In genomic region chr8:86744313-86745220, GRCm38 (mm10) we compare ENCODE assay signal across 8 mouse cellular contexts. TPM values are rescaled to one million over a fixed set of nuclear protein-coding genes. Genes with fewer than 3 reads are reported as not detected.
DNase-seq lines count a peak whose midpoint lies in the region; ATAC-seq and TF ChIP-seq lines count a peak whose summit lies in the region.

No protein-coding gene starts in this region.

- no peak for TF ChIP-seq POLR2A in ES-Bruce4 (IDR thresholded peaks at IDR 0.05; ENCODE audit: insufficient read depth, low read length)
- no peak for TF ChIP-seq POLR2A in liver, adult 2 months (IDR thresholded peaks at IDR 0.05; ENCODE audit: extremely low read depth, insufficient read depth, low read length)

- DNase-seq in heart, embryonic 10.5 days (ENCODE audit: low spot score), result no peak
- no peak for DNase-seq in heart, postnatal 4 days
- no peak for DNase-seq in forebrain, embryonic 11.5 days (ENCODE audit: low spot score)
- no peak for DNase-seq in liver, adult 2 months (ENCODE audit: extremely low read depth, low read depth, low spot score)
- no peak for DNase-seq in spleen, postnatal 14 days (ENCODE audit: low spot score in 2 of 2)
- no peak for DNase-seq in frontal cortex, postnatal 10 days (ENCODE audit: low spot score in 2 of 2)

- no peak for TF ChIP-seq EP300 in ES-Bruce4 (IDR thresholded peaks at IDR 0.05; ENCODE audit: insufficient read depth, low read depth, low read length)

- no peak for TF ChIP-seq CTCF in ES-Bruce4 (IDR thresholded peaks at IDR 0.05; ENCODE audit: low read depth, low read length)
- no peak for TF ChIP-seq CTCF in liver, adult 2 months (IDR thresholded peaks at IDR 0.05; ENCODE audit: low read depth, low read length)

- peaks cover 20% of the 10 kb centered on the region for H3K4me1 ChIP-seq in heart, embryonic 10.5 days
- H3K4me1 ChIP-seq in ES-Bruce4 (ENCODE audit: control insufficient read depth, insufficient read depth, low read length), result no peaks in the 10 kb centered on the region
- peaks cover 6% of the 10 kb centered on the region; the same call in 1 of the 2 replicates for H3K4me1 ChIP-seq in forebrain, embryonic 11.5 days (replicated peaks; ENCODE audit: control insufficient read depth, insufficient read depth, low read length)
- peaks cover 2% of the 10 kb centered on the region; the same call in 1 of the 2 replicates for H3K4me1 ChIP-seq in liver, adult 2 months (ENCODE audit: control insufficient read depth, insufficient read depth, low read length)
- peaks cover 11% of the 10 kb centered on the region for H3K4me1 ChIP-seq in stomach, embryonic 16.5 days (ENCODE audit: control insufficient read depth, insufficient read depth, low read length)

- H3K27me3 ChIP-seq in heart, embryonic 10.5 days (ENCODE audit: insufficient read depth, poor library complexity, severe bottlenecking), result no peaks in the 10 kb centered on the region
- H3K27me3 ChIP-seq in ES-Bruce4 (ENCODE audit: control insufficient read depth, insufficient read depth, low read length, poor library complexity, severe bottlenecking), result no peaks in the 10 kb centered on the region; the same call in 1 of the 2 replicates
- no peaks in the 10 kb centered on the region for H3K27me3 ChIP-seq in forebrain, embryonic 11.5 days (ENCODE audit: control insufficient read depth, insufficient read depth, low read length)
- H3K27me3 ChIP-seq in liver, adult 2 months (ENCODE audit: control insufficient read depth, insufficient read depth, low read length), result no peaks in the 10 kb centered on the region
- no peaks in the 10 kb centered on the region for H3K27me3 ChIP-seq in stomach, embryonic 16.5 days (ENCODE audit: control insufficient read depth, insufficient read depth, low read length)

- peak overlapping the region; percentile 72 for H3K4me2 ChIP-seq in forebrain, embryonic 11.5 days (ENCODE audit: low read depth, low read length, severe bottlenecking)
- peak overlapping the region; percentile 66 for H3K4me2 ChIP-seq in stomach, embryonic 16.5 days (ENCODE audit: low read depth, low read length)

- peak overlapping the region; percentile 97 for H3K4me3 ChIP-seq in heart, embryonic 10.5 days
- H3K4me3 ChIP-seq in ES-Bruce4 (ENCODE audit: low read depth, low read length), result peak overlapping the region; percentile 89
- peak overlapping the region; percentile 90 for H3K4me3 ChIP-seq in forebrain, embryonic 11.5 days (ENCODE audit: low read depth, low read length)
- peak overlapping the region; percentile 55 for H3K4me3 ChIP-seq in liver, adult 2 months (ENCODE audit: insufficient read depth, low read depth, low read length)
- H3K4me3 ChIP-seq in stomach, embryonic 16.5 days (replicated peaks; ENCODE audit: low read length), result peak overlapping the region; percentile 68

- no peaks in the 10 kb centered on the region for H3K9me3 ChIP-seq in heart, embryonic 10.5 days
- peaks cover 6% of the 10 kb centered on the region for H3K9me3 ChIP-seq in ES-Bruce4 (replicated peaks; ENCODE audit: control insufficient read depth, insufficient read depth, low read length, poor library complexity, severe bottlenecking)
- H3K9me3 ChIP-seq in forebrain, embryonic 11.5 days (ENCODE audit: control insufficient read depth, low read length), result no peaks in the 10 kb centered on the region
- no peaks in the 10 kb centered on the region; the same call in 1 of the 2 replicates for H3K9me3 ChIP-seq in stomach, embryonic 16.5 days (replicated peaks; ENCODE audit: control insufficient read depth, low read length)

- peak overlapping the region; percentile 100 for H3K27ac ChIP-seq in heart, embryonic 10.5 days
- peak overlapping the region; percentile 94 for H3K27ac ChIP-seq in ES-Bruce4 (ENCODE audit: insufficient read depth, low read length)
- peak overlapping the region; percentile 96 for H3K27ac ChIP-seq in forebrain, embryonic 11.5 days (ENCODE audit: low read depth, low read length)
- peak overlapping the region; percentile 66 for H3K27ac ChIP-seq in liver, adult 2 months (replicated peaks; ENCODE audit: insufficient read depth, low read depth, low read length)
- peak overlapping the region; percentile 95 for H3K27ac ChIP-seq in stomach, embryonic 16.5 days (ENCODE audit: low read length)

- 3% methylated on average over 18 of the region's 18 CpGs for WGBS in heart, embryonic 10.5 days
- WGBS in forebrain, embryonic 11.5 days, result 6% methylated on average over 18 of the region's 18 CpGs
- WGBS in liver, adult 2 months, result 15% methylated on average over 18 of the region's 18 CpGs
- 8% methylated on average over 18 of the region's 18 CpGs for WGBS in stomach, embryonic 16.5 days

- H3K79me2 ChIP-seq in liver, adult 2 months (ENCODE audit: control insufficient read depth, insufficient read depth, low read length), result peaks cover 19% of the 10 kb centered on the region; the same call in 1 of the 2 replicates

- H3K9ac ChIP-seq in ES-Bruce4 (ENCODE audit: low read depth, poor library complexity, severe bottlenecking), result peak overlapping the region; percentile 99
- H3K9ac ChIP-seq in forebrain, embryonic 11.5 days (ENCODE audit: low read length), result peak overlapping the region; percentile 99
- H3K9ac ChIP-seq in liver, adult 2 months (ENCODE audit: low read depth, low read length), result peak overlapping the region; percentile 99
- peak overlapping the region; percentile 97 for H3K9ac ChIP-seq in stomach, embryonic 16.5 days (ENCODE audit: low read length)

- no peak for ATAC-seq in forebrain, embryonic 11.5 days (replicated peaks; ENCODE audit: low FRiP score)
- no peak for ATAC-seq in stomach, embryonic 16.5 days (ENCODE audit: insufficient read depth, low FRiP score)

- H3K36me3 ChIP-seq in heart, embryonic 10.5 days, result no peaks in the 10 kb centered on the region
- no peaks in the 10 kb centered on the region for H3K36me3 ChIP-seq in ES-Bruce4 (ENCODE audit: control insufficient read depth, insufficient read depth, low read length, poor library complexity, severe bottlenecking)
- H3K36me3 ChIP-seq in forebrain, embryonic 11.5 days (ENCODE audit: control insufficient read depth, insufficient read depth, low read length), result no peaks in the 10 kb centered on the region
- no peaks in the 10 kb centered on the region for H3K36me3 ChIP-seq in liver, adult 2 months (ENCODE audit: control insufficient read depth, insufficient read depth, low read length)
- no peaks in the 10 kb centered on the region for H3K36me3 ChIP-seq in stomach, embryonic 16.5 days (ENCODE audit: control insufficient read depth, insufficient read depth, low read length)

RNA-seq across cellular contexts. Expression of gene Gm10638, which starts 0.9 kb away (rescaled TPM):
- polyA plus RNA-seq in heart, embryonic 10.5 days (2016; fragmentation: Nextera tagmentation; extraction: Ambion mirVana), result 2.9 and 4.8 TPM in 2 replicates
- total RNA-seq in heart, postnatal 4 days (2021), result 1 to 10 TPM; 3.0 to 3.6 TPM
- not detected in 2 replicates for polyA plus RNA-seq in ES-Bruce4 (2011; ENCODE audit: insufficient read depth, insufficient read length, low read depth, missing spikeins)
- polyA plus RNA-seq in forebrain, embryonic 11.5 days (2014; fragmentation: Nextera tagmentation; extraction: Ambion mirVana), result 6.6 and 7.1 TPM in 2 replicates
- 0.20 TPM in 1 of 2 replicates, not detected in the other for total RNA-seq in liver, adult 2 months (2014; rRNA removed)
- 0.16 and 0.17 TPM in 2 replicates for polyA plus RNA-seq in liver, adult 2 months (2012; rRNA removed)
- 1.8 and 2.2 TPM in 2 replicates for polyA plus RNA-seq in stomach, embryonic 16.5 days (2015; fragmentation: Nextera tagmentation; extraction: Ambion mirVana)

RNA-seq across cellular contexts. Expression of gene Siah1a, which starts 1.2 kb away (rescaled TPM):
- 29.6 and 39.9 TPM in 2 replicates for polyA plus RNA-seq in heart, embryonic 10.5 days (2016; fragmentation: Nextera tagmentation; extraction: Ambion mirVana)
- total RNA-seq in heart, postnatal 4 days (2021), result 10 to 100 TPM; 30.2 to 31.2 TPM
- 19.1 and 20.9 TPM in 2 replicates for polyA plus RNA-seq in ES-Bruce4 (2011; ENCODE audit: insufficient read depth, insufficient read length, low read depth, missing spikeins)
- polyA plus RNA-seq in forebrain, embryonic 11.5 days (2014; fragmentation: Nextera tagmentation; extraction: Ambion mirVana), result 71.2 and 72.5 TPM in 2 replicates
- total RNA-seq in liver, adult 2 months (2014; rRNA removed), result 7.1 and 7.9 TPM in 2 replicates
- 6.0 and 6.4 TPM in 2 replicates for polyA plus RNA-seq in liver, adult 2 months (2012; rRNA removed)
- 23.9 and 26.6 TPM in 2 replicates for polyA plus RNA-seq in stomach, embryonic 16.5 days (2015; fragmentation: Nextera tagmentation; extraction: Ambion mirVana)
